Mouse (Mus musculus) large intestine, adult 2 months (tissue): ENCODE measurements around the gene Tmem266. TPM values are rescaled to one million over a fixed set of nuclear protein-coding genes. Genes with fewer than 3 reads are reported as not detected.

Experiments
- DNase-seq: peaks from one replicate; pipeline ENCODE4 v3.0.0-alpha.2; 2012; ENCODE audit warnings: low read depth, low spot score
- WGBS: fragments of 180-500 bp; shearing (Covaris S2); methylation state at CpG from one replicate; pipeline ENCODE4 v1.1.7; 2018; 5-methylcytosine and 5-hydroxymethylcytosine counted together
- polyA plus RNA-seq: library from polyadenylated mRNA; depleted of rRNA; stranded (reverse); fragments of >200 nt; gene quantifications from 2 replicates; pipeline ENCODE4 v1.2.3, GENCODE M21; 2012; rRNA removed

The Tmem266 gene
- 1.1 and 1.3 TPM in 2 replicates for polyA plus RNA-seq

GRCm38 (mm10) chr9:55326515-55327233, at the start of gene Tmem266, which contains the start of gene Nrg4:
Gene Tmem266, plus strand, starts transcription at chr9:55326913.
Gene Nrg4, minus strand, starts transcription at chr9:55326844.
- WGBS: under 1% methylated on average over 76 of the region's 82 CpGs
- DNase-seq: no peak

- 42% methylated on average over 4 of the region's 4 CpGs for WGBS
- DNase-seq: no peak
Measured at GRCm38 (mm10) chr9:55277562-55277961, 49.2 kb upstream of the Tmem266 start.

- DNase-seq: no peak
- WGBS: 52% methylated on average over 8 of the region's 8 CpGs
Measured at GRCm38 (mm10) chr9:55279114-55279825, 47.4 kb upstream of the Tmem266 start.

- DNase-seq: peak; percentile 53
- 3% methylated on average over 14 of the region's 14 CpGs for WGBS
Measured at GRCm38 (mm10) chr9:55283516-55283915, 43.2 kb upstream of the Tmem266 start.

- no peak for DNase-seq
- WGBS: 62% methylated on average over 3 of the region's 3 CpGs
Measured at GRCm38 (mm10) chr9:55285197-55285596, 41.5 kb upstream of the Tmem266 start.

GRCm38 (mm10) chr9:55289475-55290198, 37.1 kb upstream of the Tmem266 start:
- 37% methylated on average over 3 of the region's 3 CpGs for WGBS
- DNase-seq: no peak

GRCm38 (mm10) chr9:55291966-55292365, 34.7 kb upstream of the Tmem266 start:
- 88% methylated on average over 4 of the region's 4 CpGs for WGBS
- no peak for DNase-seq

GRCm38 (mm10) chr9:55296221-55296620, 30.5 kb upstream of the Tmem266 start:
- WGBS: 60% methylated on average over 2 of the region's 2 CpGs
- no peak for DNase-seq

GRCm38 (mm10) chr9:55307066-55307465, 19.6 kb upstream of the Tmem266 start:
- WGBS: 36% methylated on average over 2 of the region's 2 CpGs
- no peak for DNase-seq

GRCm38 (mm10) chr9:55307557-55307956, 19.2 kb upstream of the Tmem266 start:
- 33% methylated on average over 5 of the region's 5 CpGs for WGBS
- no peak for DNase-seq

GRCm38 (mm10) chr9:55308455-55308854, 18.3 kb upstream of the Tmem266 start:
- no peak for DNase-seq
- 84% methylated on average over 5 of the region's 5 CpGs for WGBS

GRCm38 (mm10) chr9:55311560-55311959, 15.2 kb upstream of the Tmem266 start:
- peak; percentile 43 for DNase-seq
- WGBS: 8% methylated on average over 5 of the region's 5 CpGs

GRCm38 (mm10) chr9:55313619-55314261, 13.0 kb upstream of the Tmem266 start:
- no peak for DNase-seq
- 58% methylated on average over 12 of the region's 12 CpGs for WGBS

GRCm38 (mm10) chr9:55322641-55323040, 4.1 kb upstream of the Tmem266 start:
- WGBS: 15% methylated on average over 1 of the region's 1 CpGs

GRCm38 (mm10) chr9:55324085-55324484, 2.6 kb upstream of the Tmem266 start:
- no peak for DNase-seq
- 51% methylated on average over 8 of the region's 8 CpGs for WGBS

More at GRCm38 (mm10) chr9:55322641-55323040, 4.1 kb upstream of the Tmem266 start:
- DNase-seq: no peak

GRCm38 (mm10) chr9:55324516-55324915, 2.2 kb upstream of the Tmem266 start:
- 58% methylated on average over 10 of the region's 10 CpGs for WGBS
- no peak for DNase-seq

GRCm38 (mm10) chr9:55325061-55325460, 1.7 kb upstream of the Tmem266 start:
- 84% methylated on average over 1 of the region's 1 CpGs for WGBS
- DNase-seq: no peak

- 17% methylated on average over 18 of the region's 18 CpGs for WGBS
- no peak for DNase-seq
Measured at GRCm38 (mm10) chr9:55325564-55326514, 874 bp upstream of the Tmem266 start.

- WGBS: 3% methylated on average over 13 of the region's 13 CpGs
- no peak for DNase-seq
Measured at GRCm38 (mm10) chr9:55327234-55327615, 512 bp downstream of the Tmem266 start.
